Mouse (Mus musculus) myocyte (in vitro differentiated cells): Measurements from ENCODE around the gene Bcl10. TPM values are rescaled to one million over a fixed set of nuclear protein-coding genes. Genes with fewer than 3 reads are reported as not detected.

Experiments used
- H3K27me3 ChIP-seq: one replicate; pipeline ENCODE4 v1.6.1; 2011; ENCODE audit not compliant: control insufficient read depth, insufficient read depth, insufficient read length
- H3K36me3 ChIP-seq: one replicate; pipeline ENCODE4 v1.6.1; 2011; ENCODE audit not compliant: control insufficient read depth, insufficient read depth
- H3K4me2 ChIP-seq: one replicate; pipeline ENCODE4 v1.6.1; 2011; ENCODE audit warnings: low read depth, control low read depth
- H3K4me3 ChIP-seq: one replicate; pipeline ENCODE4 v1.5.1; 2011; ENCODE audit warnings: mild to moderate bottlenecking, control low read depth, moderate library complexity
- H3K79me2 ChIP-seq: one replicate; pipeline ENCODE4 v1.6.1; 2011; ENCODE audit not compliant: control insufficient read depth, insufficient read depth
- H3ac ChIP-seq: one replicate; pipeline ENCODE4 v1.6.1; 2011; ENCODE audit not compliant: control insufficient read depth, insufficient read length
- CEBPB ChIP-seq: IDR thresholded peaks from 2 replicates; pipeline ENCODE4 v1.6.1; 2011; ENCODE audit warnings: mild to moderate bottlenecking, moderate library complexity; ENCODE audit not compliant: poor library complexity, insufficient read depth, severe bottlenecking
- E2F4 ChIP-seq: IDR thresholded peaks from one replicate; pipeline ENCODE4 v1.6.1; 2011; ENCODE audit warnings: mild to moderate bottlenecking, control low read depth, moderate library complexity; ENCODE audit not compliant: insufficient read depth
- MAX ChIP-seq: IDR thresholded peaks from one replicate; pipeline ENCODE4 v1.6.1; 2011; ENCODE audit warnings: low read depth, mild to moderate bottlenecking, control low read depth
- MYOD1 ChIP-seq, 3 experiments: IDR thresholded peaks; one replicate each; pipeline ENCODE4 v1.6.1; 2011; ENCODE audit warnings: control low read depth in 2 of 3, low read depth in 2 of 3, mild to moderate bottlenecking in 2 of 3, moderate library complexity in 1 of 3; ENCODE audit not compliant: insufficient read length in 2 of 3, control insufficient read depth in 1 of 3
- MYOG ChIP-seq, 3 experiments: IDR thresholded peaks; one replicate each; pipeline ENCODE4 v1.6.1; 2011; ENCODE audit warnings: control low read depth in 2 of 3, low read depth in 2 of 3, mild to moderate bottlenecking in 2 of 3; ENCODE audit not compliant: insufficient read length in 2 of 3, control insufficient read depth in 1 of 3, insufficient read depth in 1 of 3
- POLR2A ChIP-seq: IDR thresholded peaks from one replicate; pipeline ENCODE4 v1.6.1; 2011; ENCODE audit warnings: low read depth, mild to moderate bottlenecking, control low read depth, moderate library complexity; ENCODE audit not compliant: insufficient read length
- POLR2AphosphoS2 ChIP-seq: IDR thresholded peaks from one replicate; pipeline ENCODE4 v1.6.1; 2011; ENCODE audit warnings: low read depth, control low read depth; ENCODE audit not compliant: insufficient read length
- REST ChIP-seq: IDR thresholded peaks from one replicate; pipeline ENCODE4 v1.6.1; 2011; ENCODE audit warnings: mild to moderate bottlenecking, control low read depth, moderate library complexity; ENCODE audit not compliant: insufficient read depth, insufficient read length
- SRF ChIP-seq: IDR thresholded peaks from one replicate; pipeline ENCODE4 v1.6.1; 2011; ENCODE audit warnings: low read depth; ENCODE audit not compliant: control insufficient read depth, insufficient read length
- TCF12 ChIP-seq: IDR thresholded peaks from one replicate; pipeline ENCODE4 v1.6.1; 2011; ENCODE audit warnings: mild to moderate bottlenecking, control low read depth; ENCODE audit not compliant: poor library complexity, insufficient read depth, severe bottlenecking
- TCF3 ChIP-seq: IDR thresholded peaks from one replicate; pipeline ENCODE4 v1.6.1; 2011; ENCODE audit warnings: low read depth, control low read depth; ENCODE audit not compliant: insufficient read length
- USF1 ChIP-seq: IDR thresholded peaks from one replicate; pipeline ENCODE4 v1.6.1; 2011; ENCODE audit warnings: low read depth, mild to moderate bottlenecking, control low read depth, moderate library complexity
- polyA plus RNA-seq: library from polyadenylated mRNA; unstranded; fragments of >200 nt; fragmentation: generic; extraction: Trizol; gene quantifications from one replicate; pipeline ENCODE4 v1.2.1, GENCODE M21; 2012; ENCODE audit warnings: missing spikeins

The Bcl10 gene
- polyA plus RNA-seq, 1 experiment, result 25.9 TPM

DNA sequence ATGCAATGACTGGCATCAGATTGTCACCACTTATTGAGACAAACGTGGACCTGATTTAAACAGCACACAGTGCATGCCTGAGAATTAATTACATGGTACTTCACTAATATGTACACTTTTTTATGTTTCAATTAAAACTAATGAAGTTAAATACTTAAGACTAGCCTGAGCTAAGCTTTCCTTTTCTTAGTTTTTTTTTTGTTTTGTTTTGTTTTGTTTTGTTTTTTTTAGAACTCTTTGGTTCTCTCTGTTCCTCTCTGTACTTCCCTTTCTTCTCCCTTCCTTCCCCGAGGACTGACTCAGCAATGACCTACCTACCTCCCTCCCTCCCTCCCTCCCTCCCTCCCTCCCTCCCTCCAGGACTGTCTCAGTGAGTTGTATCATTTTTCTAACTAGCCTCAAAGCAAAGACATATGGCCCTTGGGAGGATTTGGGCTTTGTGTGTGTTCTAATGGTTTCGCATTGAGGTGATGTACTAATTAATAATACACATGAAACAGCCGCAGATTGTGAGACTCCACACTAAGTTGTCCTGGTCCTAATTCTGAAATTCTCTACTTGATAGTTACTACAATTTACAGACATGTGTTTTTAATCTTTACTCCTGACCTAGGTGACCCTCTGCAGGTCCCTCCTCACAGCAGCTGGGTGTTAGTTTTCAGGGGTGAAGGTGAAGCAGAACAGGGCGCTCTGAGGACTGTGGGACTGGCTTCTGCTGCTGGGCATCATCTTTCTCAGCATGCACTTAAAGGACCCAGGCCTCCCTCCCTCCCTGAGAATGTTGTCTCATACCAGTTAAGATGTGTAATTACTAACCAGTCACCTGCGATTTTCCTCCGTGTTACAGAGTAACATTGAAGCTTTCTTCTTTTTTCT, 7.2 kb downstream of the Bcl10 start:
- TF ChIP-seq E2F4 (no peak), TCF3 (no peak), POLR2AphosphoS2 (no peak), TCF12 (no peak), SRF (no peak), CEBPB (no peak), REST (no peak), USF1 (no peak), MYOD1 (IDR thresholded peaks at IDR 0.05; ENCODE audit: control insufficient read depth in 1 of 3, insufficient read length in 2 of 3, low read depth in 2 of 3) (no peak), MYOG (IDR thresholded peaks at IDR 0.05; ENCODE audit: control insufficient read depth in 1 of 3, insufficient read depth in 1 of 3, insufficient read length in 2 of 3, low read depth in 2 of 3) (no peak)
- no peak overlapping the region for H3K4me3 ChIP-seq
- H3K4me2 ChIP-seq, result no peak overlapping the region
- no peaks in the 10 kb centered on the region for H3K27me3 ChIP-seq
- peaks cover 49% of the 10 kb centered on the region for H3K79me2 ChIP-seq
- H3K36me3 ChIP-seq, result peaks cover 39% of the 10 kb centered on the region
- H3ac ChIP-seq, result no peak overlapping the region

DNA sequence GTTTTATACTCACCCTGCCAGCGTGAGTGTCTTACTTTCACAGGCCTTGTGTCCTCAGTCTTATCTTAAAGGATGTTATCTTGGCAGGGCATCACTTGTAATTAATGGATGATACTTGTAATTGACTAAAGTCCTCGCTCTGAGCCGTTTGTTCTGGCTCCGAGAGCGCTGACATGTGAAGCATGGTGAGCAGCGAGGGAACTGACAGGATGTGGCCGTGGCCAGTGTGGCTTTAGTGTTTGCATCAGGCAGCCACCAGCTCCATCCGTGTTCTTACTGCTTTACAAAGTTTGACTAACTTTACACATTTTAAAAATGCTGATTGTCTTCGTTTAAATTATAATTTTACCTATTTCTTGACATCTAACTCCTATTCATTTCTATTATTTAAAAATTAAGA, 11.2 kb downstream of the Bcl10 start:
- no peak overlapping the region for H3K4me3 ChIP-seq
- no peaks in the 10 kb centered on the region for H3K27me3 ChIP-seq
- no peak overlapping the region for H3ac ChIP-seq
- peaks cover 14% of the 10 kb centered on the region for H3K79me2 ChIP-seq
- TF ChIP-seq MYOG (IDR thresholded peaks at IDR 0.05; ENCODE audit: control insufficient read depth in 1 of 3, insufficient read depth in 1 of 3, insufficient read length in 2 of 3, low read depth in 2 of 3), result no peak
- H3K4me2 ChIP-seq, result no peak overlapping the region
- peaks cover 41% of the 10 kb centered on the region for H3K36me3 ChIP-seq

DNA sequence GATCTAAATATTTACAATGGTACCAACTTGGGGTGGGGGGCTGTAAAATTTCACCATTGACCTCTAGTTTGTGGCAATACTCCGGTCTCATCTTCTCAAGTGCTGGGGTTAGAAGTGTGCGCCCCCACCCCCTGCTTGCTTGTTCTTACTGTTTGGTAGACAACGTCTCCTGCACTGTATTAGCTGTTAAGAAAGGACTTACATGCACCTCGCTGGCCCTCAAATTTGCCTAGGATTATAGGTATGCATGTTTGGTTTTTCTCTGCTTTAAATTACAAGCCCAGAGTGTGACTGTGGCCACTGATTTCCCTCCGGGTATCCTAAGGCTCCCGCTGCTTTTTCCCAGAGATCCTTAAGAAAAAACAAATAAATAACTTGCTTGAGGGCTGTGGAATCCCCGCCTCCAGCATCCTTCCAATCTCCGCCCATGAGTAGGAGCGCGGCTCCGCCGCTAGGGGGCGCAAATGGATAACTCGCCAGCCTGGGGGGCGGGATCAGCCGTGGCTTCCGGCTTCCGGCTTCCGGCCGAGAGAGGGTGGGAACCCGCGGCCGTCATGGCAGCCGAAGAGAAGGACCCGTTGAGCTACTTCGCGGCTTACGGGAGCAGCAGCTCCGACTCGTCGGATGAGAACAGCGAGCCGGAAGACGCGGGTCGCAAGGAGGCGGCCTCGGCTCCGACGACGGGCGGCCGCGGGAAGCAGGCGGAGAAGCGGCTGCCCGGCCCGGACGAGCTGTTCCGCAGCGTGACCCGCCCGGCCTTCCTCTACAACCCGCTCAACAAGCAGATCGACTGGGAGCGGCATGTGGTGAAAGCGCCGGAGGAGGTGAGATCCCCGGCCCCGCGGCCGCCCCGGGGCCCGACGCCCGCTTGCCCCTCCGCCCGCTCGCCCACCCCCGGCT, 15.2 kb downstream of the Bcl10 start, which contains the start of gene 2410004B18Rik:
Gene 2410004B18Rik (plus strand): TSS at position 510 of the 900 bp plus-strand sequence.
- peaks cover 22% of the 10 kb centered on the region for H3K36me3 ChIP-seq
- peaks cover 32% of the 10 kb centered on the region for H3K79me2 ChIP-seq
- peak within 1 kb of the TSS; percentile 18 for H3ac ChIP-seq
- no peaks in the 10 kb centered on the region for H3K27me3 ChIP-seq
- peak within 1 kb of the TSS; percentile 46 for H3K4me3 ChIP-seq
- peak within 1 kb of the TSS; percentile 86 for H3K4me2 ChIP-seq
- TF ChIP-seq MYOG (IDR thresholded peaks at IDR 0.05; ENCODE audit: control insufficient read depth in 1 of 3, insufficient read depth in 1 of 3, insufficient read length in 2 of 3, low read depth in 2 of 3) (no peak), POLR2AphosphoS2 (peak; percentile 94), POLR2A (peak; percentile 90), MYOD1 (IDR thresholded peaks at IDR 0.05; ENCODE audit: control insufficient read depth in 1 of 3, insufficient read length in 2 of 3, low read depth in 2 of 3) (peak in 1 of 3 experiments; percentile 7)

DNA sequence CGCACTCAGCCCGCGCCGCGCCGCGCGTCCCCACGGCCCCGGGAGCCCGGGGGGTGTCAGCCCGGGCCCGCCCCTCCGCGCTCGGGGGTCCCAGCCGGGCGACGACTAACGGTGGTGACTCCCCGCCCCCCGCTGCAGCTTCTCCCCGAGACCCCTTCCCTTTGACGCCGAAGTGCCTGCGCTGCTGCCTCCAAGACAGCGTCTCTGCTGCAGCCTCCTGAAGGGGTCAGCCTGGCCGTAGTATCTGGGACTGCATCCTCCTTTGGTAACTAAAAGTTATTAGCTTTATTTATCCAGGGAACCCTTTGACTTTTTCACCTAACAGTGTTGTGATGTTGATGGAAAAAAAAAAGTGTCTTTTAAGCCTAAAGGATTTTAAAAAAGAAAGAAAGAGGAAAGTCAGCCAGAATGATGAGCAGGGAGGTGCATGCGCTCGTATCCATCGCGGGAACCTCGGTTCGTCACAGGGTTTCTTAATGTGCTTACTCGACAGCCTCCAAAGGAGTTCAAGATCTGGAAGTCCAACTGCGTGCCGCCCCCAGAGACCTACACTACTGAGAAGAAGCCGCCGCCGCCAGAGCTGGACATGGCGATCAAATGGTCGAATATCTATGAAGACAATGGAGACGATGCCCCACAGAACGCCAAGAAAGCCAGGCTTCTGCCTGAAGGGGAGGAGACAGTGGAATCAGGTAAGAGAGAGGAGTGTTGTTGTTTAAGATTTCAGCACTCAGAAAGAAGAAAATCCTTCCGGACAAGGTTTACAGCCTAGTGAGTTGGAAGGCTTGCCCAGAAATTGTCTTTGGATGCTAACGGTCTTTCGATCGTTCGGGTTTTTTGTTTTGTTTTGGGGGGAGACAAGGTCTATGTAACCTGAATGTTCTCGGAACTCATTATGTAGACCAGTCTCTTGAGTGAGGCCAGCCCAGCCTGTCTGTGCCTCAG, 16.1 kb downstream of the Bcl10 start:
- TF ChIP-seq MAX (no peak), POLR2A (no peak), MYOG (IDR thresholded peaks at IDR 0.05; ENCODE audit: control insufficient read depth in 1 of 3, insufficient read depth in 1 of 3, insufficient read length in 2 of 3, low read depth in 2 of 3) (no peak), SRF (no peak), USF1 (no peak), TCF12 (no peak), REST (no peak), E2F4 (no peak), POLR2AphosphoS2 (no peak), MYOD1 (IDR thresholded peaks at IDR 0.05; ENCODE audit: control insufficient read depth in 1 of 3, insufficient read length in 2 of 3, low read depth in 2 of 3) (no peak), TCF3 (no peak), CEBPB (no peak)
- H3ac ChIP-seq, result peak overlapping the region; percentile 18
- H3K4me2 ChIP-seq, result peak overlapping the region; percentile 69
- no peaks in the 10 kb centered on the region for H3K27me3 ChIP-seq
- peaks cover 42% of the 10 kb centered on the region for H3K79me2 ChIP-seq
- H3K4me3 ChIP-seq, result peak overlapping the region; percentile 46
- peaks cover 24% of the 10 kb centered on the region for H3K36me3 ChIP-seq
